Mouse (Mus musculus): ENCODE results near the gene Wnt10b. TPM values are rescaled to one million over a fixed set of nuclear protein-coding genes. Genes with fewer than 3 reads are reported as not detected.

Gene Wnt10b
- polyA plus RNA-seq, 1 experiment, result not detected

- peak overlapping the region; percentile 74 for H3K4me3 ChIP-seq (ENCODE audit: insufficient read depth, low read length)
- peaks cover 9% of the 10 kb centered on the region for H3K4me1 ChIP-seq (ENCODE audit: control insufficient read depth, insufficient read depth, low read length)
- no peak overlapping the region for H3K27ac ChIP-seq (ENCODE audit: insufficient read depth, low read depth, low read length)
- TF ChIP-seq CTCF (IDR thresholded peaks at IDR 0.05; ENCODE audit: low read depth, low read length) (no peak), POLR2A (IDR thresholded peaks at IDR 0.05; ENCODE audit: borderline replicate concordance, low read depth, low read length) (no peak)
Measured at GRCm38 (mm10) chr15:98808651-98809134, 30.7 kb upstream of the Wnt10b start.

DNA sequence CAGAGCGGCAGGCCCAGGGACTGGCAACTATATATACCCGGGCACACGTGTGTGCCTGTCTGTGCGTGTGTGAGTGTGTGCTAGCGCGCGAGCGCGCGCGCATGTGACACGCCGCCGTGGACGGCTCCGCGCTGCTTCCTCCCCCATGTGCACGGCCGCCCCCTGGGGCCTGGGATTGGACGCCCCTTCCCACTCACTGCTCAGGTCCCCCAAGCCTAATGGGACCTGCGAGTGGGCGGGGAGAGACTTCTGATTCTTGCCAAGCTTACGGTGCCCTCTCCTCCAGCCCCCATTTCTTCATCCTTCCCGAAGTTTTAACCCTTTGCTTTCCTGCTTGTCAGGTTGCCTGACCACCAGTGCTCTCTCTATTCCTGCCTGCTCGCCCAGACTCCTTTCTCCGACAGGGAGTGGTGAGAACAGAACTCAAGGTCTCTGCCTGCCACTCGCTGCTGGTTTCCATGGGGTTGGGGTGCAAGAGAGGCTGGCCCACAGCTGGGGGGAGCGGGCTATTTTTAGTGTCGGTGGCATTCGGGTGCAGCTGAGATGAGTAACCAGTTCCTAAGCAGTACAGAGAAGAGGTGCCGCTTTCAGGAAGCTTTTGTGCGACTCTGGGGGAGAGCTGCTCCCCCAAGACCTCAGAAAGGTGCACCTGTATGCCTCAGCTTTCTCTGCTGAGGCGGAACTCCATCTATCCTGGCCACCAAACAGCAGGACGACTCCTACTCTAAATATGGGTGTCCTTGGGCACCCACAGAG, 30.1 kb upstream of the Wnt10b start:
- Histone ChIP-seq H3K4me1 (ENCODE audit: control insufficient read depth, insufficient read depth, low read length) (peaks cover 9% of the 10 kb centered on the region), H3K27ac (ENCODE audit: insufficient read depth, low read depth, low read length) (no peak overlapping the region), H3K4me3 (ENCODE audit: insufficient read depth, low read length) (peak overlapping the region; percentile 74)
- TF ChIP-seq CTCF (IDR thresholded peaks at IDR 0.05; ENCODE audit: low read depth, low read length) (no peak), POLR2A (IDR thresholded peaks at IDR 0.05; ENCODE audit: borderline replicate concordance, low read depth, low read length) (no peak)

GRCm38 (mm10) chr15:98806809-98807770, 29.1 kb upstream of the Wnt10b start:
- Histone ChIP-seq H3K4me1 (ENCODE audit: control insufficient read depth, insufficient read depth, low read length) (peaks cover 9% of the 10 kb centered on the region), H3K4me3 (ENCODE audit: insufficient read depth, low read length) (peak overlapping the region; percentile 36), H3K27ac (ENCODE audit: insufficient read depth, low read depth, low read length) (no peak overlapping the region)
- no peak for TF ChIP-seq CTCF (IDR thresholded peaks at IDR 0.05; ENCODE audit: low read depth, low read length)
- no peak for TF ChIP-seq POLR2A (IDR thresholded peaks at IDR 0.05; ENCODE audit: borderline replicate concordance, low read depth, low read length)

- H3K4me1 ChIP-seq (ENCODE audit: control insufficient read depth, insufficient read depth, low read length), result peaks cover 9% of the 10 kb centered on the region
- no peak overlapping the region for H3K27ac ChIP-seq (ENCODE audit: insufficient read depth, low read depth, low read length)
- TF ChIP-seq POLR2A (IDR thresholded peaks at IDR 0.05; ENCODE audit: borderline replicate concordance, low read depth, low read length), result no peak
- TF ChIP-seq CTCF (IDR thresholded peaks at IDR 0.05; ENCODE audit: low read depth, low read length), result no peak
- peak overlapping the region; percentile 42; the same call in 1 of the 2 replicates for H3K4me3 ChIP-seq (ENCODE audit: insufficient read depth, low read length)
Measured at GRCm38 (mm10) chr15:98806071-98806808, 28.3 kb upstream of the Wnt10b start.

DNA sequence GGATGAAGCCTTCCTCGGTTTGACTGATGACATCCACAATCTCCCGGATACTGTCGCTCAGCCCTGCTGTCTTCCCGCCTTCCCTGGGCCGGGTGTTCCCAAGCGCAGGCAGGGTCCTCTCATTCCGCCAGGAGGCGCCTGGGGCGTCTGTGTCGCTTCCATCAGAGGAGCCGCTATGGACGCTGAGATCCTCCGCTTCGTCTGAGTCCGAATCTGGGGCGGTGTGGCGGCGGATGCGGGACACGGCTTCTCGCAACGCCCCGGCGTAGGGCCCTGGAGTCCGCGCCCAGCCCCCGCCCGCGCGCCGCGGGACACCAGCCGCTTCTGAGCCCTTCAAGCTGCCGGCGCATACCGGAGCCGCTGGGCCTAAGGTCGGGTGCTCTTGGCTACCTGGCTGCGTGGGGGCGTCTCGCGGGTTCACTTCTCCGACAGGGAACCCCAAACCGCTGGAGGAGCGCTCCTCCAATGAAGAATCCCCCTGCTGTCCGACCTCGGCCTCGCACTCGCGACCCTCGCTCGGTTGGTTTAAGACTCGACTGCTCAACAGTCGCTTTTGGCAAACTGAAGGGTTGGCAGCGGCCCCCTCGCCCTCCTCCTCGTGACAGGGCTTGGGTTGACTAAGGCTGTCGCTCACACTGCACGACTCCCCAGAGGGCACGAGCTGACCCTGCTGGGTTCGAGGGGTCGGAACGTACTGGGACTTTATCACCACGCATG, 27.5 kb upstream of the Wnt10b start:
- TF ChIP-seq CTCF (IDR thresholded peaks at IDR 0.05; ENCODE audit: low read depth, low read length) (no peak), POLR2A (IDR thresholded peaks at IDR 0.05; ENCODE audit: borderline replicate concordance, low read depth, low read length) (no peak)
- H3K4me3 ChIP-seq (ENCODE audit: insufficient read depth, low read length), result peak overlapping the region; percentile 42
- peaks cover 9% of the 10 kb centered on the region for H3K4me1 ChIP-seq (ENCODE audit: control insufficient read depth, insufficient read depth, low read length)
- no peak overlapping the region for H3K27ac ChIP-seq (ENCODE audit: insufficient read depth, low read depth, low read length)

DNA sequence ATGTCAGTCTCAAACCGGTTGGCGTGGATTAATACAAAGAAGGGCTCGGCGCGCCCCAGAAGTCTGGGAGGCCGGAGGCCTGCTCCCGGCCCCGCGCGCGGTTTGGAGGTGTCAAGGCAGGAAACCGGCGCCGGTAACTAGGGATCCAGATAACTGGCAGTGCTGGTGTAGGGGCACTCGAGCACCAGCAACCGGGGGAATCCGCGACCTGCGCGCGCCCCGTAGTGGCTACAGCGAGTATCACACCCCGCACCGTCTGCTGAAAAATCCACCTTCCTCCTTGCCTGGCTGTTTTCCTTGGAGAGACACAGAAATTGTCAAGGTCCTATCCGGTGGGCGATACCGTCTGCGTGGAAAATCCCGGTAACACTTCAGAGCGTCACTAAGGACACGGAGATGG, 26.1 kb upstream of the Wnt10b start:
- H3K27ac ChIP-seq (ENCODE audit: insufficient read depth, low read depth, low read length), result no peak overlapping the region
- peaks cover 9% of the 10 kb centered on the region for H3K4me1 ChIP-seq (ENCODE audit: control insufficient read depth, insufficient read depth, low read length)
- TF ChIP-seq POLR2A (IDR thresholded peaks at IDR 0.05; ENCODE audit: borderline replicate concordance, low read depth, low read length), result no peak
- peak; percentile 54 for TF ChIP-seq CTCF (IDR thresholded peaks at IDR 0.05; ENCODE audit: low read depth, low read length)
- H3K4me3 ChIP-seq (ENCODE audit: insufficient read depth, low read length), result no peak overlapping the region

GRCm38 (mm10) chr15:98802926-98803325, 25.0 kb upstream of the Wnt10b start:
- H3K4me1 ChIP-seq (ENCODE audit: control insufficient read depth, insufficient read depth, low read length), result peaks cover 3% of the 10 kb centered on the region
- no peak overlapping the region for H3K27ac ChIP-seq (ENCODE audit: insufficient read depth, low read depth, low read length)
- no peak for TF ChIP-seq CTCF (IDR thresholded peaks at IDR 0.05; ENCODE audit: low read depth, low read length)
- no peak for TF ChIP-seq POLR2A (IDR thresholded peaks at IDR 0.05; ENCODE audit: borderline replicate concordance, low read depth, low read length)
- H3K4me3 ChIP-seq (ENCODE audit: insufficient read depth, low read length), result no peak overlapping the region

GRCm38 (mm10) chr15:98799396-98799795, 21.4 kb upstream of the Wnt10b start:
- H3K4me1 ChIP-seq (ENCODE audit: control insufficient read depth, insufficient read depth, low read length), result no peaks in the 10 kb centered on the region
- no peak overlapping the region for H3K27ac ChIP-seq (ENCODE audit: insufficient read depth, low read depth, low read length)
- H3K4me3 ChIP-seq (ENCODE audit: insufficient read depth, low read length), result no peak overlapping the region
- peak; percentile 95 for TF ChIP-seq CTCF (IDR thresholded peaks at IDR 0.05; ENCODE audit: low read depth, low read length)
- no peak for TF ChIP-seq POLR2A (IDR thresholded peaks at IDR 0.05; ENCODE audit: borderline replicate concordance, low read depth, low read length)

GRCm38 (mm10) chr15:98798903-98799302, 21.0 kb upstream of the Wnt10b start:
- H3K4me3 ChIP-seq (ENCODE audit: insufficient read depth, low read length), result no peak overlapping the region
- H3K4me1 ChIP-seq (ENCODE audit: control insufficient read depth, insufficient read depth, low read length), result no peaks in the 10 kb centered on the region
- TF ChIP-seq CTCF (IDR thresholded peaks at IDR 0.05; ENCODE audit: low read depth, low read length) (no peak), POLR2A (IDR thresholded peaks at IDR 0.05; ENCODE audit: borderline replicate concordance, low read depth, low read length) (no peak)

More at GRCm38 (mm10) chr15:98798903-98799302, 21.0 kb upstream of the Wnt10b start:
- no peak overlapping the region for H3K27ac ChIP-seq (ENCODE audit: insufficient read depth, low read depth, low read length)
